Mouse (Mus musculus) cerebellum, adult (tissue): ENCODE results near the gene Samd8.

Experiments
- ATAC-seq: cut with Nextera tagmentation; 2 replicates; pipeline ENCODE4 v1.9.2; 2017; ENCODE audit warnings: mild to moderate bottlenecking, moderate library complexity, mixed read lengths; ENCODE audit not compliant: insufficient number of reproducible peaks, low FRiP score, low TSS enrichment

The Samd8 gene

DNA sequence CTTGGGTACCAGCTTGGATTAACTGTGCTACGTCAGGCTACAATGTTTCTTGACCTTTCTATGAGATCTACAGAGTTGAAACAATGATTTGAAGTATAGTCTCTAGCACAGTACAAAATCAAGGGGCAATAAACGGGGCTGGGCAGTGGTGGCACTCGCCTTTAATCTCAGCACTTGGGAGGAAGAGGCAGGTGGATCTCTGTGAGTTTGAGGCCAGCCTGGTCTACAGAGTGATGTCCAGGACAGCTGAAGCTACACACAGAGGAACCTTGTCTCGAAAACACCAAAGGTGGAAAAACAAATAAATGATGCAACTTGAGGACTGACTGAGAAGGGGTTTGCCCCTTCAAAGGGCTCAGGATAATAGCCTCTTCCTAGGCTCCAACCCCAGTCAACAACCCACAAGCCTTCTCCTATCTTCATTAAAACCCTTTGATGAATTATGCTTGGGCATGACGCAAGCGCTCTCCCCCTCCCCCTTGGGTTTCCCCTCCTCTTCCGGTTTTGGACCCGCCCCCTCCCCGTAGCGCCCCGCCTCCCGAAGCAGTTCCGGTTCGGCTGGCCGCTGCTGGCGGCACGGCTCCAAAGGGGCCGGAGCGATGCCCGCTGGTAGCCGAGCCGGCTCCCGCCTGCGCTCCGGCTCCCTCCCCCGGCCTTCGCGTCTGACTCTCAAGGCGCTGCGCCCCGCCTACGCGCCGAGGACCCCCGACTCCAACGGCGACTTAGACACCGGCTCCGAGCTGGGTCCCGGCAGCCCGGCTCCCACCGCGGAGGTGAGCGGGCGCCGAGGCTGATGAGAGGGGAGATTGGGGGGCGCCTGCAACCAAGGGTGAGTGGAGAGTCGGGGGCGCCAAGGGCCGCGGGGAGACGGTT is at the start of gene Samd8:
Gene Samd8, plus strand, starts transcription at position 524 of the 873 bp plus-strand sequence.
- ATAC-seq = peak; percentile 56

DNA sequence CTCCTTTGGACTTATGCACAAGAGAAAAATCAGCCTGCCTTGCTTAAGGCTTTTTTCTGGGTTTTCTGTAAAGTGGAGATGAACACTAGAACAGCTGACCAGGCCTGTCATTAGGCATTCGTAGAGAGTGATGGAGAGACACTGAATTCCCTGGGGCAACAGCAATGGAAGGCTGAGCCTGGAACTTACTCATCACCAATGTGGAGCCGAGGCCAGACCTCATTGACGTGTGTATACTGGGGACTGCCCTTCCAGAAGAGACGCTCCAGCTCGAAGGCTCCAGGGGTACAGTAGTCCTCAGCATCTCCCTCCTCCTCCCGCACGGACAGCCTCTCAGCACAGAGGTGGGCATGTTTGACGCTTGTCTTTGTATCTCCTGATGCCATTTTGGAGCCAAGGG is 47.6 kb upstream of the Samd8 start:
- ATAC-seq = no peak

DNA sequence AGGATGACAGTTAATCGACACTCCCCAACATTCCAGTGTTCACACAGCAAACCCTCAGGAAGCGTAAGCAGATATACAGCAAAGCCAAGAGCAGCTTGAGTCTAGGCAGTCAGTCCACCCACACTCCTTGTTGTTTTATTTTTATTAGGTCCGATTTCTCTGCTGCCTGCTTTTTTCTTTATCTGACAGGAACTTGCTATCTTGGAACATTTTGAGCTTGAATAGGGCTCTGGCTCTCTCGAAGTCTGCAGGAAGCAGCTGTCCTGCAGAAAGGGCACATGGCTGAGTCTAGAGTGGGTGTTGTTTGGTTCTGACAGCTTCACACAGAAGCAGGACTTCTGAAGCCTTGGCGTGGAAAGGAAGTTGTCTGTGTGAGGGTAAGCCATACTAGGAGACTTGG is 47.1 kb upstream of the Samd8 start:
- no peak for ATAC-seq

DNA sequence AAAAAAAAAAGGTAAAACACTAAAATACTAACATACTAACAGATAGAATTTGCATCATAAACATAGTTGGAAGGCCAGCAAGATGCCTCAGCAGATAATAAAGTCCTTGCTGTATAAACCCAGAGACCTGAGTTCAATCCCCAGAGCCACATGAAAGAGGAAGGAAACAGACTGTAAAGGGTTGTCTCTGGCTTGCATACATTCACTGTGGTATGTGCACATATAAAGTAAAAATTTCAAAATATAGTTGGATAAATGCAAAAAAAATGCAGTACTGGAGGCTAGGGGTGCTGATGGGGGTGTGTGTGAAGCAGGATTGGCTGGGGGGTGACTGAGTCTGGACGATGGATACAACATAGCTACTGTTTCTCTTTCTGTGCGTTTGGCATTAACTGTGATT is 44.9 kb upstream of the Samd8 start:
- ATAC-seq = no peak

DNA sequence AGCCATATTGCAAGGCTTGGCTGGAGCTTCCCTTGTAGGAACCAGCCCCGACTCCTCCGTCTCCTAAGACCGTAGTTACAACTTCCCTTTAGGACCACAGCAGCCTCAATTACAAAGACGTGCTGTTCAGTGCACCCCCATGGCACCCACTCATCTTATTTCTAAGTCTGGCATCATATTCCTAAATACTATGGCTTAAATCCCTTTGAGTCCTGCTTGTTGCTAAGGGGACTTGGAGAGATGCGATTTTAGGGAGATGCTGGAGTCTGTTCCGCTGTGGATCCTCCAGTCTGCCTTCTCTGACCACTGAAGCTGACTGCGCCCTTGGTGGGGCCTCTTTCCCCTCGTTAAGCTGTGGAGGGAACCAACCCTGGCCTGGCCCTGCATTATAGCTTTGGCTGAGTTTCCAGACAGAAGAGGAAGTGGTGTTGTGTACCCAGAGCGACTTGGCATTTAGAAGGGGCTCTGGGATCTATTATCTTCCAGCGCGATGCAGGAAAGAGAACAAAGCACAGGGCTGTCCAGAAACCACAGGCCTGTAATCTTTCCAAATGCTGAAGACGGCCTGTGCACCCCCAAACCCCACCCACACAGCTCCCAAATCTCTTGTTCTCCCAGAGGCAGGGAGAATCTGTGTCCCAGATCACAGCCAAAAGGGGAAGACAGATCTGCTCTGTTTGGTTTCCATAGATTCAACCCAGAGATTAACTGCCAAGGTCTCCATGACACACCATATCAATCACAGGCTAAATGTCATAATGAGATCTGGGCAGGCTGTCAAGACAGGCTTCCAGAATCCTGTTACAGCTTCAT is 43.4 kb upstream of the Samd8 start:
- no peak for ATAC-seq

DNA sequence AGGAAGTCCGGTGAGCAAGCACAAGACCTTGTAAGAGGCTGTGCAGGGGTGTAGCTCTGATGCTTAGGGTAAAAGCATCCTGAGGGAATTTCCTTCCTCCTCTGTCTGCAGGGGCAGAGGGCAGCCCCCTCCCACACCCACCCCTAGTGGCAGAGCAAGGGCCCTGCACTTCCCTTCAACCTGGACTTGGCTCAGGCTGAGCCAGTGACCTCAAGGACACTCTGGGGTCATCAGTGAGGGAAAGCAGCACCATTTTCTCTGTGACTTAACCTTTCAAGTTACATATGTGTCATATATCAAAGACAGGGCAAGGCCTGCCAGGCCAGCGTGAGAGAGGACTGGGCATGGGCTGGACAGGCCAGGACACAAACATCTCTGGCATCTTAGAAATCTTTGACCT is 40.8 kb upstream of the Samd8 start:
- ATAC-seq = no peak

DNA sequence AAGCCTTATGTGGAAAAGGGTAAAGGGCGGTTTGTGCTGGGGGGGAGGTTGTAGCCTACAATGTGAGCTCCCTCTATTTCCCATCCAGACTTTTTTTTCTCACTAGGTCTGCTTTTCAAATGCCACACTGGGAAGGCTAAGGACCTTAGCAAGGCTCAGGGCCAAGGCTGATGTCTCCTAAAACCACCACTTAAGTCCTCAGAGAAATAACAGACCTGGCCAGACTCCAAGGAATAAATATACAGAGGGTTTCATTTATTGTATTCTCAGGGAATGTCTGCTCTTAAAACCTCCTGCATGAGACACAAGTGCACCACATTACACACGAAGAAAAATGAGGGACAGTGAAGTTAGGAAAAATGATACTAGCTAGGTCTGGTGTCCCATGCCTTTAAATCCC is 39.1 kb upstream of the Samd8 start:
- ATAC-seq = no peak

DNA sequence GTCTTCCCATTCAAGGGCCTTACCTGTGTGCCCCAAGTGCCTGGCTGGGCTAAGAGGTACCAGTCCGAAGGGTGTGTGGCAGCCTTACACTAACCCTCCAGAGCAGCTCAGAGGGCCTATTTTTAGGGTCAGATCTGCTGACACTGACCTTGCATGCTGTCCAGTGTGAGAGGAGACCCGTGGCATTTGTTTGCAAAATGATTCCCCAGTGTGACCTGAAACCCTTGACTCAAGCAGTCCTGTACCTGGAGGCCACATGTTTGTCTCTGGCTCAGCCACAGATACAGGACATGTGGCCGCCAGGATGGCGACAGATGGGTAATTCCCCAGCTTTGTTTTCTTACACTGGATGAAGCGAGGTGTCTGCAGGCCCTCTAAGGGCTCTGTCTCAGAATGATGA is 35.8 kb upstream of the Samd8 start, which contains the start of gene Dupd1:
Gene Dupd1, minus strand, starts transcription at position 91 of the 400 bp plus-strand sequence.
- ATAC-seq = no peak

DNA sequence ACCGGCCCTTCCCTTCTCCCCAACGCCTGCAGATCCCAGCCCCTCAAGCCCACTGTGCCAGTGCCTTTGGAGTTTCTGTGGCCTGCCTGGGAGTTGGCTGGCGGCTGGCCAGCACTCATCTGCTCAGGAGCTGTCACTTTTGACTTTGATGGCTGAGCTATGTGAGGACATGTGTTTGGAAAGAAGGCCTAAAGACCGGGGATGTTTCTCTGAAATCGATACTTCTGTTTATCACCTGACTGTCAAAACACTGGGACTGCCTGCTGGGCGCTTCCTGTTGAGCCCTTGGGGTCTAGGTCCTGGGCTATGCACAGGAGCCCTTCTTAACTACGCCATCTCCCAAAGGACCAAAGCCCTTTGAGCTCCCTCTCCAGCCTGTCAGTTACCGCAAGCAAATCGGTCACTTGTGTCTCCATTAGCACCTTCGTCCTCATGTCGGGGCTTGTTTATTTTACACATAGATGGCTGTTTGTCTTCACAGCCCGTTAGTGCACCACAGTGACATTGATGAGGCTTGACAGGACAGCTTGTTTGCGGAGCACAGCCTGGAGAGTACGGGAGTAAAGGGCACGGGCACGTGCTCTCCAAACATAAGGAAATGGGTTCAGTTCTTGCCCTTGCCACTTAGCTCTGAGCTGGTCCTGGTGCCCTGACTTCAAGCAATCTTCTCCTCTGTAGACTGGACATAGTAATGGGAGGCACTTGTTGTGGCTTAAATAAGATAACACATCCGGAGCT is 30.5 kb upstream of the Samd8 start:
- ATAC-seq = no peak

DNA sequence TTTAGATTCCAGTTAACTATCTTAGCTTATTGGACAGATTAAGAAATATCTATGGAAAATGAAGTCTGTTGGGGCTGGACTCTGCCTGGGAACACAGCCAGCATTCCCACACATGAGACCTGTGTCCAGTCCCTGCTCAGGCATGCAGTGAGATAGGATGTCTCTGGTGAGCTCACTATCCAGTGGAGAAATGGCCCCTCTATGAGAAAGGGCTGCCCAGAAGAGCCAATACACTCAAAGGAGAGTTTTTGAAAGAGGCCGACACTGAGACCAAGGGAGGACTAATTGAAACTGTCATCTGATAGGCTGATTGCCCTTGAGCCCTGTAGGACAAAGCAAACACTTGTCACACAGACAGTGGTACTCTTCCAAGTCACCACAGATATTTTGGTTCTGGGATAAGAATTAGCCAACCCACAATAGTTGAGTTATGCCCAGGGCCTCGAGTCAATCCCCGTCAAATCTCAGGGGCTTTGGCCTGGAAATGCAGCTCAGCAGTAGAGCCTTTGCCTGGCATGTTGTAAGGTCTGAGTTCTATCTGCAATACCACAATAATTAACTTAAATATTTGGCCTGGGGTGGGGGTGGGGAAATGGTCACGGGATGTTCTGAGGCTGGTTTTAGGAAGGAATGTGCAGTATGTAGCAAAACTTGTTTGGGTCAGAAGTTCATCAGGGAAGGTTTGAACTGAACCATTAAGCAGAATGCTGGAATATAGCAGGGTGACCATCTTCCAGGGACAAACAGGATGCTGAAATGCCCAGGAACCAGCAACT is 29.7 kb upstream of the Samd8 start:
- ATAC-seq = no peak

DNA sequence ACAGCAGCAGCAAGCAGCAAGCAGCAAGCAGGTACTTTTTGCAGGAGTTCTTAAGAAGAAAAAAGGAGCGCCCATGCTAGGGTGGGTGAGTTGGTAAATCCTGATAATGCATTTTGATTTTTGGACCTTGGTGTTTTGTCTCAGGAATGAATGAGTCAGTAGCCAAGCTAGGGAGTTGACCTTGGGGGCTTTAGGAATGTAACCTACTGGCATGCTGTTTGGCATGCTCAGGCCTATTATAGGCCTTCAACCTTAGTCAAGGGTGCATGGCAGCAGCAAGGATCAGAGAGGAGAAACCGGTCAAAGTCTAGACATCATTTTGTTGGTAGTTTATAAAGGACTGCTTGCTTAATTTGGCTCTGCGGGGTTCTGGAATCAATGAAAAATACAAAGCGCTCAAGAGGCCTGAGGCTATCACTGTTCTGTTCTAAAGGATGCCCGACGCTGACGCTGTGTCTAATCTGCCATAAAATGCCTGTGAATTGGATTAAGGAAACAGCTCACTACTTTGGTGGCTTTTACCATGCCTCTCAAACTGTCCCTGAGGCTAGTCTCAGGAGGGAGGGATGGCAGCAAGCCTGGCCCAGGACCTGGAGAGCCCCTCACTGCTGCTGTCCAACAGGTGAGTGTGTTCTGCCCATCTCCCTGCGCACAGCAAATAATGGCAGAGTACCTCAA is 28.2 kb upstream of the Samd8 start:
- ATAC-seq = no peak

DNA sequence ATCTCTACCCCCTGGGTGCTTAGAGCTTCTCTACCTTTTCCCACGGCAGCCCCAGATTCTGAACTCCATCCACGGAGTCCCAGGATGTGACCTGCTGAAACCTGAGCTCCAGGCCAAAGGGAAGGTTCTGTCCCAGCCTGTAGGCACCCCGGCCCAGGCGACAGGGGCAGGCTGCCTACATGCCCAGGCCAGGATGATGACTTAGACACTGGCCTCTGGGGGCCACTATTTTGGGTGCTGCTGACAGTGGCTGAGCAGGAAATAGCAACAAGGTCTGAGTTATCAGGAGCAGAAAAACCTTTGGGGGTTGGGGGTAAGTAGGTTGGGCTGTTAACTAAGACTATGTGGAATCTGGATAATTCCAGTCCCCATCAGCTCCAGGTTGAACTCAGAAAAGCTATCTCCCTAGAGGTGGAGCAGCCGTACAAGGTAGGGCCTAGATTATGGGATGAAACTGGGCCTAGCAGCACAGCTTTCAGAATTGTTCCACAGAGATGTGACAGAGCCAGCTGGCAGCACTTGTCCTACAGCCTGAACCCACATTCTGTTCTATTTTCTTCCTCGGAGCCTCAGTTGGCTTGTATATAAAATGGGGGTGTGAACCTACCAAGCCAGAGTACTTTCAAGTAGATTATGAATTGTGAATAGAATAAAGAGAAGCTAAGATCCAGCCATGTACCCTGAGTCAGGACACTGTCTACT is 21.1 kb upstream of the Samd8 start:
- no peak for ATAC-seq

DNA sequence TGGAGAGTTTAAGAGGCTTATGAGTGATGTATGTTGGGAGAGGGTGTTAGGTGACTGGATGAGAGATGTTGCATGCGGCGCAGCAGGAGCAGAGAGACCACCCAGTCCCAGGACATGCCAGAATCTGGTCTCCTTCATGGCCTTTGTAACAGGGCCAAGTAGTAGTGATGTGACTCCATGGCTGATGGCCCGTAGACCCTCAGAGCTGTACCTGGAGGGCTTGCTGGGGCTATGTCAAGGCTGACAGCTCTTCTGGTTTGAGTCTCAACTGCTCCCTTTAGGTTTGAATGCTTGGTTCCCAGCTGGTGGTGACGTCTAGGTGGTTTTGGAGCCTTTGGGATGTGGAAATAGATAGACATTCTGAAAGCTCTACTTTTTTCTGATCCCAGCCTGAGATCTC is 20.4 kb upstream of the Samd8 start:
- no peak for ATAC-seq

DNA sequence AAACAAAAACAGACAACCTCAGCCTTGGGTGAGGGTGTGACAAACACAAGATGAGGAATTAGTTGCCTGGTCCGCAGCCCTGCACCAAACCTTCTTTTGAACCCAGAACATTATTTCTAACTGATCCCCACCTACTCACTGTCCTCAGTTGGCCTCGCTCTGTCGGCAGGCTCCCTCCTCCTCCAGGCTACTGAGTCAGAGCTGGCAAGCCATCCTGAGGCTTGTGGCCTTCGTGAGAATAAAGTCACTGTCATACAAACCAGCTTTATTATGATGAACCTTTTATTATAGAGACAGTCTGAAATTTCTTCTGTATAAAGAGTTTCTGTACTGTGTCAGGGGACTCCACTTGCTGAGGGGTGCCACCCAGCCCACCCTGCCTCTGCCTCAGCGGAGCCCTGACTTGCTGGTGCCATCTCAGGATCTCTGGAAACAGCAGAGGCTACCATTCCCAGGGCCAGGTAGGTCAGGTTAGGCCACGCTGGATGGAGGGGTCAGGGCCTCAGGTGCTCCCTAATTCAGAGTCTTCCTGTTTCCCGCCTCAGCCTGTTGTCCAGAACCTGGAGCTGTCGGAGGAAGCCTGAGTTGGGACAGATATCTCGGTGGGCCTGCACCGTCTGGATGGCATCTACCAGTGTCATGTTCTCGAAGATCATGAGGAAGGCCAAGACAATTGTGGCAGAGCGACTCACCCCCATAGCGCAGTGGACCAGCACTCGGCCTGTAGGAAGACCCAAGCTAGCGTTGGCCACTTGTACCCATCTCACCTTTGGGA is 17.0 kb upstream of the Samd8 start:
- no peak for ATAC-seq

DNA sequence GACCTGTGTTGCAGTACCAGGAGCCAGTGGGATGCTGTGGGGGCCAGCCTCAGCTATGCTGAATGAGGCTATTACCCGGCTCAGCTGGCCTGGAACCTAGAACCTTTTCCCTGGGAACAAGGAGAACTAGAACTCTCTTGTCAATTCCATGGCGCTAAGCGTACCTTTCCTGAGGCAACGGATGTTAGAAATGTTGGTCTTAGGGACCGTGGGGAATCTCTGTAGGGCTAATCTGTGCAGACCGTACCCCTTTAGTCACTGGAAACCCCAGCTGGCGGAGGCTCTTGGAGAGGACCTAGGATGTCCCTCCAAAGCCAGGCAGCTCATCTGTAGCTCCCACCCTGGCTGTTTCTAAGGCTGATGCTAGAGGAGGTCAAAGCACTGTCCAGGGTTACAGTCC is 10.0 kb upstream of the Samd8 start:
- ATAC-seq = no peak

DNA sequence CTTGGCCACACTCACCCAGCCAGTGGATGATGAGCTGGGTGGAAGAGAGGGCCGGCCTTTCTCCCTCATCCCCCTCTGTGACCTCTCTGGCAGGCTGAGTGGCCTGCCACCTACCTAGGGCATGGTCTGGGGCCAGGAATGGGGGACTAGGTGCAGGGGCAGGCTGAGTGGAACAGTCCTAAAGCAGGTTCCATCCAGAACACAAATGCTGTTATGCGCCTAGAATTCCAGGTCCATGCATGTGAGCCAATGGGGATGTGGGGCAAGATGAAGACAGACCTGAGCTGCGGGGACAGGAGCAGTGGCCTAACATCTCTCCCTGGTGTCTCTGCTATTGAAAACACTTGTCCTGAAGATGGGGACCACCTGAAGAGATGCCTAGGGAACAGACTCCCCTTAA is 9.0 kb upstream of the Samd8 start:
- ATAC-seq = 0 out of 2 replicates have a peak, but pooled peaks have one; percentile 16

DNA sequence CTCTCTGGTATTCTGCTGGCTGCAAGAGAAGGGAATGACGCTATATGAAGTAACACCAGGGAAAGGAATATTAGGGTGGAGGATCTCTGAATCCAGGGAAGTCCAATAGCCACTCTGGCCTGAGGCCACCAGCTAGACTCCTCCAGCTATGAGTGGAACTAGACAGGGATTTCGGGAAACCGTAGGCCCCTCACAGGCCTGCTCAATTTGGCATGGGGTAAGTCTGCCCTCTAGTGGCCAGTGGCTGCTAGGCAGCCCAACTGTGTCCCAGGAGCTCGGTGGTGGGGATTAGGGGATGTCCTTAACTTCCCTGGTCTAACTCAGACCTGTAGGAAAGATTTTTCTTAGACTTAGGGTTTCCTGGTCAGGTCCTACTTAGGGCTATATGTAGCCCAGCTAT is 8.5 kb upstream of the Samd8 start:
- peak; percentile 80 for ATAC-seq

DNA sequence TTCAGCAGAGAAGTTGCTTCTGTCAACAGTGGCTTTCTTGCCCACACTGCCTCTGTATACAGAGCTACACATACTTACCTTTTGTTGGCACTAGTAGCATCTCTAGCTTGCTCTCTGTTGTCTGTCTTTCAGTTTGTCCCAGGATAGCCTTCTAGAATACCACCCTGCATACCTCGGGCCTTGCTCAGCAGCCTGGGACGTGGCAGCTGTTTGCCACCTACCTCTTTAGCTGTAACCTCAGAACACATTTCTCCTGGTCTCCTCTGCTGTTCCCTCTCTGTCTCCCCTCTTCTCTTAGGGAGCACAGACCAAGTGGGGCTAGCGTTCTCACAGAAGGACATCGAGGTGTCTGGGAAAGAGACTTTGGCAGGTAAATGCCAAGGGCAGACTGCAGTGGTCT is 7.9 kb upstream of the Samd8 start:
- no peak for ATAC-seq
